Mouse (Mus musculus) stomach, embryonic 15.5 days (tissue): ENCODE measurements at regions not wholly inside any gene's neighbourhood (a gene's known extent, or its start where the extent isn't known, plus 50 kb on each side); places are given as distances from the start of the nearest gene placed in this dataset.

ENCODE experiments used
- ATAC-seq: fragments of 200-750 bp; cut with Nextera tagmentation; 2 replicates; pipeline ENCODE4 v1.8.0; 2017; ENCODE audit warnings: low read depth, moderate number of reproducible peaks, moderate TSS enrichment; ENCODE audit not compliant: insufficient read depth, low FRiP score
- H3K27ac ChIP-seq: fragments of 300-500 bp; sonication (generic); 2 replicates; pipeline ENCODE4 v1.5.1; 2015; ENCODE audit warnings: mild to moderate bottlenecking, inconsistent platforms
- H3K27me3 ChIP-seq: fragments of 300-500 bp; sonication (generic); replicated peaks from 2 replicates; pipeline ENCODE4 v1.6.1; 2015; ENCODE audit warnings: inconsistent platforms
- H3K36me3 ChIP-seq: fragments of 300-500 bp; sonication (generic); 2 replicates; pipeline ENCODE4 v1.6.1; 2015; ENCODE audit warnings: inconsistent platforms
- H3K4me1 ChIP-seq: fragments of 300-500 bp; sonication (generic); 2 replicates; pipeline ENCODE4 v1.6.1; 2015; ENCODE audit warnings: inconsistent platforms
- H3K4me2 ChIP-seq: fragments of 300-500 bp; sonication (generic); 2 replicates; pipeline ENCODE4 v1.6.1; 2015; ENCODE audit warnings: mild to moderate bottlenecking, inconsistent platforms
- H3K4me3 ChIP-seq: fragments of 300-500 bp; sonication (generic); replicated peaks from 2 replicates; pipeline ENCODE4 v1.5.1; 2015; ENCODE audit warnings: inconsistent platforms
- H3K9ac ChIP-seq: fragments of 300-500 bp; sonication (generic); 2 replicates; pipeline ENCODE4 v1.6.1; 2015; ENCODE audit warnings: inconsistent platforms
- H3K9me3 ChIP-seq: fragments of 300-500 bp; sonication (generic); 2 replicates; pipeline ENCODE4 v1.6.1; 2016; ENCODE audit warnings: inconsistent platforms
- WGBS: fragments of 180-500 bp; shearing (Covaris S2); methylation state at CpG from one replicate; pipeline ENCODE4 v1.1.7; 2015; 5-methylcytosine and 5-hydroxymethylcytosine counted together

GRCm38 (mm10) chr4:110038696-110039095 lies 60.8 kb downstream of the Dmrta2 start:
- no peaks in the 10 kb centered on the region for H3K27me3 ChIP-seq
- no peak overlapping the region for H3K27ac ChIP-seq
- H3K9me3 ChIP-seq: no peaks in the 10 kb centered on the region
- H3K4me1 ChIP-seq: no peaks in the 10 kb centered on the region
- no peak overlapping the region for H3K4me3 ChIP-seq
- WGBS: 63% methylated on average over 5 of the region's 5 CpGs
- ATAC-seq: no peak
- no peak overlapping the region for H3K4me2 ChIP-seq
- H3K9ac ChIP-seq: no peak overlapping the region
- H3K36me3 ChIP-seq: no peaks in the 10 kb centered on the region

- H3K9me3 ChIP-seq: no peaks in the 10 kb centered on the region
- no peaks in the 10 kb centered on the region for H3K27me3 ChIP-seq
- ATAC-seq: no peak
- H3K4me2 ChIP-seq: no peak overlapping the region
- no peaks in the 10 kb centered on the region for H3K36me3 ChIP-seq
- no peak overlapping the region for H3K27ac ChIP-seq
- H3K9ac ChIP-seq: no peak overlapping the region
- H3K4me1 ChIP-seq: no peaks in the 10 kb centered on the region
- 72% methylated on average over 17 of the region's 17 CpGs for WGBS
- H3K4me3 ChIP-seq: no peak overlapping the region
Measured at GRCm38 (mm10) chr4:110044851-110045618, 67.2 kb downstream of the Dmrta2 start.

- H3K9ac ChIP-seq: no peak overlapping the region
- no peak overlapping the region for H3K4me3 ChIP-seq
- no peaks in the 10 kb centered on the region for H3K27me3 ChIP-seq
- no peaks in the 10 kb centered on the region for H3K9me3 ChIP-seq
- no peaks in the 10 kb centered on the region for H3K36me3 ChIP-seq
- no peak overlapping the region for H3K4me2 ChIP-seq
- WGBS: 66% methylated on average over 12 of the region's 12 CpGs
- no peak for ATAC-seq
- H3K27ac ChIP-seq: no peak overlapping the region
- H3K4me1 ChIP-seq: peaks cover 3% of the 10 kb centered on the region; the same call in 1 of the 2 replicates
Measured at GRCm38 (mm10) chr4:110045651-110046269, 67.9 kb downstream of the Dmrta2 start.

GRCm38 (mm10) chr4:110046270-110046651 lies 68.4 kb downstream of the Dmrta2 start:
- Histone ChIP-seq H3K4me1 (peaks cover 8% of the 10 kb centered on the region; the same call in 1 of the 2 replicates), H3K27ac (no peak overlapping the region), H3K4me3 (no peak overlapping the region), H3K4me2 (no peak overlapping the region), H3K9me3 (no peaks in the 10 kb centered on the region), H3K27me3 (no peaks in the 10 kb centered on the region), H3K36me3 (no peaks in the 10 kb centered on the region), H3K9ac (no peak overlapping the region)
- no peak for ATAC-seq
- WGBS: 83% methylated on average over 11 of the region's 11 CpGs

GRCm38 (mm10) chr4:110050393-110051280 lies 72.8 kb downstream of the Dmrta2 start:
- Histone ChIP-seq H3K4me3 (peak overlapping the region; percentile 44), H3K27me3 (no peaks in the 10 kb centered on the region), H3K4me1 (peaks cover 8% of the 10 kb centered on the region; the same call in 1 of the 2 replicates), H3K4me2 (peak overlapping the region; percentile 89), H3K27ac (no peak overlapping the region), H3K9me3 (no peaks in the 10 kb centered on the region), H3K36me3 (no peaks in the 10 kb centered on the region), H3K9ac (no peak overlapping the region)
- peak; percentile 82 for ATAC-seq
- WGBS: 5% methylated on average over 40 of the region's 40 CpGs

GRCm38 (mm10) chr4:110051281-110051665 lies 73.4 kb downstream of the Dmrta2 start:
- H3K4me3 ChIP-seq: peak overlapping the region; percentile 44
- H3K27me3 ChIP-seq: no peaks in the 10 kb centered on the region
- H3K36me3 ChIP-seq: no peaks in the 10 kb centered on the region
- H3K4me2 ChIP-seq: peak overlapping the region; percentile 89
- no peaks in the 10 kb centered on the region for H3K9me3 ChIP-seq
- H3K27ac ChIP-seq: no peak overlapping the region
- H3K9ac ChIP-seq: no peak overlapping the region
- WGBS: 12% methylated on average over 12 of the region's 12 CpGs
- ATAC-seq: no peak
- H3K4me1 ChIP-seq: peaks cover 8% of the 10 kb centered on the region; the same call in 1 of the 2 replicates

- H3K36me3 ChIP-seq: no peaks in the 10 kb centered on the region
- no peak overlapping the region for H3K4me3 ChIP-seq
- no peak overlapping the region for H3K27ac ChIP-seq
- H3K27me3 ChIP-seq: no peaks in the 10 kb centered on the region
- H3K9ac ChIP-seq: no peak overlapping the region
- H3K9me3 ChIP-seq: no peaks in the 10 kb centered on the region
- no peak for ATAC-seq
- 15% methylated on average over 10 of the region's 10 CpGs for WGBS
- H3K4me1 ChIP-seq: peaks cover 8% of the 10 kb centered on the region; the same call in 1 of the 2 replicates
- no peak overlapping the region for H3K4me2 ChIP-seq
Measured at GRCm38 (mm10) chr4:110051872-110052271, 74.0 kb downstream of the Dmrta2 start.

- Histone ChIP-seq H3K9me3 (no peaks in the 10 kb centered on the region), H3K4me2 (no peak overlapping the region), H3K4me1 (peaks cover 8% of the 10 kb centered on the region; the same call in 1 of the 2 replicates), H3K27ac (no peak overlapping the region), H3K9ac (no peak overlapping the region), H3K4me3 (no peak overlapping the region), H3K27me3 (no peaks in the 10 kb centered on the region), H3K36me3 (no peaks in the 10 kb centered on the region)
- 84% methylated on average over 4 of the region's 4 CpGs for WGBS
- ATAC-seq: no peak
Measured at GRCm38 (mm10) chr4:110052998-110053397, 75.1 kb downstream of the Dmrta2 start.

- Histone ChIP-seq H3K4me3 (no peak overlapping the region), H3K27me3 (no peaks in the 10 kb centered on the region), H3K27ac (no peak overlapping the region), H3K36me3 (no peaks in the 10 kb centered on the region), H3K4me2 (no peak overlapping the region), H3K9ac (no peak overlapping the region), H3K4me1 (no peaks in the 10 kb centered on the region), H3K9me3 (no peaks in the 10 kb centered on the region)
- 73% methylated on average over 3 of the region's 3 CpGs for WGBS
- ATAC-seq: no peak
Measured at GRCm38 (mm10) chr4:110073836-110074235, 96.0 kb downstream of the Dmrta2 start.

GRCm38 (mm10) chr4:110083371-110083770 lies 105.5 kb downstream of the Dmrta2 start:
- Histone ChIP-seq H3K27me3 (no peaks in the 10 kb centered on the region), H3K36me3 (no peaks in the 10 kb centered on the region), H3K9me3 (no peaks in the 10 kb centered on the region), H3K9ac (no peak overlapping the region), H3K27ac (no peak overlapping the region), H3K4me1 (no peaks in the 10 kb centered on the region), H3K4me2 (no peak overlapping the region), H3K4me3 (no peak overlapping the region)
- ATAC-seq: no peak

- Histone ChIP-seq H3K36me3 (no peaks in the 10 kb centered on the region), H3K9ac (no peak overlapping the region), H3K4me1 (no peaks in the 10 kb centered on the region), H3K4me2 (no peak overlapping the region), H3K9me3 (no peaks in the 10 kb centered on the region), H3K27me3 (no peaks in the 10 kb centered on the region), H3K27ac (no peak overlapping the region), H3K4me3 (no peak overlapping the region)
- 36% methylated on average over 9 of the region's 9 CpGs for WGBS
- no peak for ATAC-seq
Measured at GRCm38 (mm10) chr4:110087570-110088247, 109.9 kb downstream of the Dmrta2 start.
